Comparison of ENCODE assay signal across 9 mouse cellular contexts in the genomic region with DNA sequence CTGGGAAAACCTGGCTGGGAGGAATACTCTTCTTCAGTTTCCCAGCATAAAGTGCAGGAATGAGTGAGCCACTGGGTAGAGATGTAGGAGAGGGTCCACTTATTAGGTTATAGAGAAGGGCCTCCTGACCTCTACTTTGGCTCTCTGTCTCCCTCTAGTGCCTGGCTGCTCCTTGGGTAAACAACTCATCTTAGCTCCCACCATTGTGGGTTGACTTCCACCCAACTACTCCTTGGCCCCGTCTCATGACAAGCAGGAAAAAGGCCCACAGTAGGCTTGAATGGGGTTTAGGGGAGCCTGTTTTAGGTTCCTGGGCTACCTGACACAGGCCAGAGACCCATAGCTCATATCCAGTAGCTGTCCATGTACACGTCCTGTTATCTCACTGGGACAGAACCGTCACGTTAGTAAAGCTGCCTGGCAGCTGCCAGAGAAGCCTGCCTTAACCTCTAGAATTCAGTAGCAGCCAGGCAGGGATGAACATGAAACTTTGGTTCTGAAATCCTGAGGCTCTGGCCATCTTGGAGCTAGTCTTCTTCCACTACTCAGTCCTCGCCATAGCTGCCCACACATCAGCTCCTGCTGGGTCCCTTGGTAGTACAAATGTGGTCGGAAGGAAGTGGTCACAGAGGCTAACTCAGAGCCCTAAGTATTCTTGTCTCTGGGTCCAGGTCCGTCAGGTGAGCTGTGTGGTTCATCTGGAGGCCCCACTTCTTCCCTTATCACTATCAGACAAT. TPM values are rescaled to one million over a fixed set of nuclear protein-coding genes. Genes with fewer than 3 reads are reported as not detected.
DNase-seq lines count a peak whose midpoint lies in the region; ATAC-seq and TF ChIP-seq lines count a peak whose summit lies in the region.
"Had no signal": no experiment of that assay in that cellular context is flagged by ENCODE, and none has a peak within 500 bp of the region (broad histone marks: within the 10 kb centered on the region; RNA-seq: fewer than 3 reads in every experiment).

No protein-coding gene starts in this region.

- ATAC-seq in heart, embryonic 11.5 days (replicated peaks; ENCODE audit: insufficient number of reproducible peaks, low FRiP score, low TSS enrichment), result no peak
- ATAC-seq in hindbrain, postnatal 0 days, result no peak

- H3K4me2 ChIP-seq in heart, embryonic 11.5 days, result no peak overlapping the region
- no peak overlapping the region for H3K4me2 ChIP-seq in CH12.LX (ENCODE audit: insufficient read depth, low read depth, poor library complexity, severe bottlenecking)
- no peak overlapping the region for H3K4me2 ChIP-seq in hindbrain, postnatal 0 days (ENCODE audit: low read depth, low read length)
- H3K4me2 ChIP-seq: neural tube, embryonic 12.5 days had no signal

- 55% methylated on average over 7 of the region's 7 CpGs for WGBS in heart, embryonic 11.5 days (ENCODE audit: insufficient replicate concordance)
- 79% methylated on average over 7 of the region's 7 CpGs for WGBS in hindbrain, postnatal 0 days
- WGBS in midbrain, embryonic 10.5 days, result 81% methylated on average over 7 of the region's 7 CpGs

- H3K4me3 ChIP-seq in heart, embryonic 11.5 days (ENCODE audit: low read depth, low read length), result no peak overlapping the region
- no peak overlapping the region for H3K4me3 ChIP-seq in CH12.LX (replicated peaks in 1 of 3; ENCODE audit: low read depth in 2 of 3, low read length in 2 of 3, poor library complexity in 1 of 3)
- no peak overlapping the region for H3K4me3 ChIP-seq in hindbrain, postnatal 0 days (ENCODE audit: low read length)
- H3K4me3 ChIP-seq in midbrain, embryonic 10.5 days, result no peak overlapping the region
- H3K4me3 ChIP-seq: neural tube, embryonic 12.5 days had no signal

- H3K4me1 ChIP-seq in heart, embryonic 11.5 days (ENCODE audit: control insufficient read depth, insufficient read depth, low read length), result peaks cover 6% of the 10 kb centered on the region
- H3K4me1 ChIP-seq in CH12.LX (ENCODE audit: control insufficient read depth in 1 of 2, insufficient read depth in 2 of 2), result peaks cover 0 to 7% of the 10 kb centered on the region in 2 experiments; a peak in 2 of 4 replicates
- no peaks in the 10 kb centered on the region; the same call in 1 of the 2 replicates for H3K4me1 ChIP-seq in hindbrain, postnatal 0 days (ENCODE audit: insufficient read depth, low read length)
- H3K4me1 ChIP-seq in midbrain, embryonic 10.5 days, result 0 out of 2 replicates have a peak, but pooled peaks cover 3% of the 10 kb centered on the region
- H3K4me1 ChIP-seq: neural tube, embryonic 12.5 days had no signal

- no peak overlapping the region for H3K9ac ChIP-seq in heart, embryonic 11.5 days (ENCODE audit: low read depth, low read length)
- H3K9ac ChIP-seq in CH12.LX (ENCODE audit: insufficient read depth, low read depth), result no peak overlapping the region
- H3K9ac ChIP-seq in hindbrain, postnatal 0 days (replicated peaks; ENCODE audit: low read length), result no peak overlapping the region
- H3K9ac ChIP-seq: neural tube, embryonic 12.5 days had no signal

- peak; percentile 66 to 88 for TF ChIP-seq CTCF in CH12.LX (conservative IDR thresholded peaks at IDR 0.05 in 1 of 2, IDR thresholded peaks at IDR 0.05 in 1 of 2; ENCODE audit: low read depth in 2 of 2, low read length in 2 of 2)
- TF ChIP-seq CTCF in hindbrain, postnatal 0 days (IDR thresholded peaks at IDR 0.05; ENCODE audit: low read depth), result peak; percentile 66

- H3K79me2 ChIP-seq in CH12.LX (replicated peaks; ENCODE audit: control insufficient read depth, extremely low read depth, insufficient read depth, poor library complexity, severe bottlenecking), result no peaks in the 10 kb centered on the region

- dilution Hi-C loops in CH12.LX (cut with MboI; ENCODE audit: extremely low pct_ligation_motif_present, extremely low pct_unique_long_range_greater_than_20kb, low sequenced_read_pairs), result no loop called here

- peak; percentile 76 for TF ChIP-seq RAD21 in CH12.LX (IDR thresholded peaks at IDR 0.05; ENCODE audit: low read depth, low read length)

- no peaks in the 10 kb centered on the region for H3K9me3 ChIP-seq in heart, embryonic 11.5 days (replicated peaks; ENCODE audit: control insufficient read depth, low read length)
- no peaks in the 10 kb centered on the region for H3K9me3 ChIP-seq in CH12.LX (replicated peaks; ENCODE audit: low read length)
- H3K9me3 ChIP-seq in hindbrain, postnatal 0 days (ENCODE audit: low read length), result no peaks in the 10 kb centered on the region
- H3K9me3 ChIP-seq in midbrain, embryonic 10.5 days (replicated peaks), result no peaks in the 10 kb centered on the region
- H3K9me3 ChIP-seq: neural tube, embryonic 12.5 days had no signal

- DNase-seq in heart, adult 8-10 months (ENCODE audit: low spot score), result peak; percentile 57
- peak; percentile 54 for DNase-seq in CH12.LX (ENCODE audit: extremely low read depth)
- DNase-seq in c-Kit-negative CD71-positive TER-119-positive erythroid progenitor cells, embryonic 14.5 days (ENCODE audit: low read depth, low spot score), result peak; percentile 50
- DNase-seq in hindbrain, postnatal 0 days (ENCODE audit: low spot score), result peak; percentile 37
- DNase-seq in lung, postnatal 10 days, result peak; percentile 68
- no peak for DNase-seq in neural tube, embryonic 10.5 days (ENCODE audit: extremely low spot score, low spot score)
- DNase-seq in midbrain, embryonic 10.5 days (ENCODE audit: low spot score), result no peak

- no peak for TF ChIP-seq POLR2A in CH12.LX (IDR thresholded peaks at IDR 0.05; ENCODE audit: low read depth, low read length)

- H3K36me3 ChIP-seq in heart, embryonic 11.5 days (ENCODE audit: control insufficient read depth, insufficient read depth, low read length), result peaks cover under 1% of the 10 kb centered on the region; the same call in 1 of the 2 replicates
- H3K36me3 ChIP-seq in CH12.LX (replicated peaks in 1 of 2; ENCODE audit: control insufficient read depth in 1 of 2, insufficient read depth in 1 of 2, low read length in 1 of 2), result peaks cover 35 to 63% of the 10 kb centered on the region in 2 experiments
- no peaks in the 10 kb centered on the region for H3K36me3 ChIP-seq in hindbrain, postnatal 0 days (ENCODE audit: insufficient read depth, low read length)
- peaks cover 16% of the 10 kb centered on the region for H3K36me3 ChIP-seq in midbrain, embryonic 10.5 days

- no peak for TF ChIP-seq EP300 in CH12.LX (IDR thresholded peaks at IDR 0.05; ENCODE audit: low read length)

- no peak overlapping the region for H3K27ac ChIP-seq in heart, embryonic 11.5 days (ENCODE audit: low read depth, low read length)
- no peak overlapping the region for H3K27ac ChIP-seq in CH12.LX (ENCODE audit: insufficient read depth, low read depth)
- no peak overlapping the region for H3K27ac ChIP-seq in hindbrain, postnatal 0 days
- H3K27ac ChIP-seq in midbrain, embryonic 10.5 days (replicated peaks), result no peak overlapping the region
- H3K27ac ChIP-seq: neural tube, embryonic 12.5 days had no signal

- no peaks in the 10 kb centered on the region for H3K27me3 ChIP-seq in heart, embryonic 11.5 days (ENCODE audit: control insufficient read depth, insufficient read depth, low read length)
- no peaks in the 10 kb centered on the region for H3K27me3 ChIP-seq in CH12.LX (replicated peaks)
- H3K27me3 ChIP-seq in hindbrain, postnatal 0 days (ENCODE audit: insufficient read depth, low read length), result no peaks in the 10 kb centered on the region
- no peaks in the 10 kb centered on the region for H3K27me3 ChIP-seq in midbrain, embryonic 10.5 days (ENCODE audit: low read depth, poor library complexity, severe bottlenecking)
- H3K27me3 ChIP-seq: neural tube, embryonic 12.5 days had no signal

- in situ Hi-C loops in CH12.LX (cut with MboI; ENCODE audit: low pct_ligation_motif_present, low pct_unique_long_range_greater_than_20kb, low sequenced_read_pairs), result no loop called here

RNA-seq across cellular contexts. Expression of a gene that starts 16.3 kb away (rescaled TPM):
- total RNA-seq in heart, adult 8-10 months (2022), result 10 to 100 TPM; 26.8 to 39.2 (median 35.0) TPM
- polyA plus RNA-seq in heart, embryonic 11.5 days (2014; fragmentation: Nextera tagmentation; extraction: Ambion mirVana), result 66.2 and 66.7 TPM in 2 replicates
- total RNA-seq in CH12.LX (2012; rRNA removed), result 20.3 and 31.9 TPM in 2 replicates
- total RNA-seq in CH12.LX (2014; rRNA removed), result 18.6 and 18.7 TPM in 2 replicates
- 16.0 and 18.0 TPM in 2 replicates for polyA plus RNA-seq in CH12.LX (2012; ENCODE audit: insufficient read length, low read depth)
- total RNA-seq in hindbrain, postnatal 0 days (2014; rRNA removed), result 49.9 and 58.2 TPM in 2 replicates
- 36.5 and 38.1 TPM in 2 replicates for polyA plus RNA-seq in hindbrain, postnatal 0 days (2015; fragmentation: Nextera tagmentation; extraction: Ambion mirVana)
- 49.8 and 59.3 TPM in 2 replicates for polyA plus RNA-seq in midbrain, embryonic 10.5 days (2016; fragmentation: Nextera tagmentation; extraction: Ambion mirVana)

RNA-seq across cellular contexts. Expression of a gene that starts 23.2 kb away (rescaled TPM):
- total RNA-seq in heart, adult 8-10 months (2022), result 10 to 100 TPM; 34.3 to 42.6 (median 35.0) TPM
- 45.5 and 53.2 TPM in 2 replicates for polyA plus RNA-seq in heart, embryonic 11.5 days (2014; fragmentation: Nextera tagmentation; extraction: Ambion mirVana)
- total RNA-seq in CH12.LX (2012; rRNA removed), result 48.1 and 52.7 TPM in 2 replicates
- total RNA-seq in CH12.LX (2014; rRNA removed), result 28.3 and 28.8 TPM in 2 replicates
- 53.8 and 62.4 TPM in 2 replicates for polyA plus RNA-seq in CH12.LX (2012; ENCODE audit: insufficient read length, low read depth)
- 29.9 and 32.3 TPM in 2 replicates for total RNA-seq in hindbrain, postnatal 0 days (2014; rRNA removed)
- polyA plus RNA-seq in hindbrain, postnatal 0 days (2015; fragmentation: Nextera tagmentation; extraction: Ambion mirVana), result 39.8 and 42.4 TPM in 2 replicates
- polyA plus RNA-seq in midbrain, embryonic 10.5 days (2016; fragmentation: Nextera tagmentation; extraction: Ambion mirVana), result 82.0 and 85.4 TPM in 2 replicates

RNA-seq across cellular contexts. Expression of a gene that starts 24.2 kb away (rescaled TPM):
- total RNA-seq in heart, adult 8-10 months (2022), result 10 to 100 TPM; 11.0 to 18.7 (median 14.0) TPM
- polyA plus RNA-seq in heart, embryonic 11.5 days (2014; fragmentation: Nextera tagmentation; extraction: Ambion mirVana), result 26.3 and 26.5 TPM in 2 replicates
- total RNA-seq in CH12.LX (2012; rRNA removed) (16.6 and 18.1 TPM in 2 replicates), CH12.LX (2014; rRNA removed) (11.0 TPM in 2 replicates)
- 26.8 and 27.1 TPM in 2 replicates for polyA plus RNA-seq in CH12.LX (2012; ENCODE audit: insufficient read length, low read depth)
- 66.2 and 75.8 TPM in 2 replicates for total RNA-seq in hindbrain, postnatal 0 days (2014; rRNA removed)
- polyA plus RNA-seq in hindbrain, postnatal 0 days (2015; fragmentation: Nextera tagmentation; extraction: Ambion mirVana), result 70.3 and 74.6 TPM in 2 replicates
- polyA plus RNA-seq in midbrain, embryonic 10.5 days (2016; fragmentation: Nextera tagmentation; extraction: Ambion mirVana), result 34.6 and 48.0 TPM in 2 replicates

RNA-seq across cellular contexts. Expression of a gene that starts 30.6 kb away (rescaled TPM):
- total RNA-seq in heart, adult 8-10 months (2022), result 1 to 10 TPM; 1.2 to 1.6 (median 1.5) TPM
- 13.7 and 14.6 TPM in 2 replicates for polyA plus RNA-seq in heart, embryonic 11.5 days (2014; fragmentation: Nextera tagmentation; extraction: Ambion mirVana)
- total RNA-seq in CH12.LX (2012; rRNA removed) (2.7 and 3.8 TPM in 2 replicates), CH12.LX (2014; rRNA removed) (0.32 TPM in 1 of 2 replicates, not detected in the other)
- 0.38 and 0.66 TPM in 2 replicates for polyA plus RNA-seq in CH12.LX (2012; ENCODE audit: insufficient read length, low read depth)
- 110 and 144 TPM in 2 replicates for total RNA-seq in hindbrain, postnatal 0 days (2014; rRNA removed)
- 124 and 138 TPM in 2 replicates for polyA plus RNA-seq in hindbrain, postnatal 0 days (2015; fragmentation: Nextera tagmentation; extraction: Ambion mirVana)
- 36.4 and 56.1 TPM in 2 replicates for polyA plus RNA-seq in midbrain, embryonic 10.5 days (2016; fragmentation: Nextera tagmentation; extraction: Ambion mirVana)

RNA-seq across cellular contexts. Expression of a gene that starts 48.2 kb away (rescaled TPM):
- total RNA-seq in heart, adult 8-10 months (2022), result 10 to 100 TPM; 57.8 to 71.4 (median 65.0) TPM
- 69.0 and 76.1 TPM in 2 replicates for polyA plus RNA-seq in heart, embryonic 11.5 days (2014; fragmentation: Nextera tagmentation; extraction: Ambion mirVana)
- total RNA-seq in CH12.LX (2012; rRNA removed), result 54.5 and 57.6 TPM in 2 replicates
- total RNA-seq in CH12.LX (2014; rRNA removed), result 45.5 and 51.1 TPM in 2 replicates
- polyA plus RNA-seq in CH12.LX (2012; ENCODE audit: insufficient read length, low read depth), result 54.6 and 62.7 TPM in 2 replicates
- total RNA-seq in hindbrain, postnatal 0 days (2014; rRNA removed), result 417 and 459 TPM in 2 replicates
- 260 and 276 TPM in 2 replicates for polyA plus RNA-seq in hindbrain, postnatal 0 days (2015; fragmentation: Nextera tagmentation; extraction: Ambion mirVana)
- polyA plus RNA-seq in midbrain, embryonic 10.5 days (2016; fragmentation: Nextera tagmentation; extraction: Ambion mirVana), result 95.6 and 110 TPM in 2 replicates

Comparison
In these comparisons a context has a peak if more than half of its experiments do, and no peak if none do; other contexts are left out.
1. DNase-seq: peak in heart, adult 8-10 months (single experiment), CH12.LX (single experiment), c-Kit-negative CD71-positive TER-119-positive erythroid progenitor cells, embryonic 14.5 days (single experiment), hindbrain, postnatal 0 days (single experiment) and lung, postnatal 10 days (single experiment); none in neural tube, embryonic 10.5 days (single experiment) and midbrain, embryonic 10.5 days (single experiment).